Mouse (Mus musculus): Measurements from ENCODE around the gene Amph. TPM values are rescaled to one million over a fixed set of nuclear protein-coding genes. Genes with fewer than 3 reads are reported as not detected.
A peak's percentile ranks its signal among the peaks of the same experiment; 100 is the strongest.
"Not testable (repeated sequence)": the region's sequence is repeated elsewhere in the genome, so short reads cannot be mapped to it uniquely, and the experiment has no call there.

The Amph gene
- polyA plus RNA-seq (2012; ENCODE audit: insufficient read depth, insufficient read length, missing spikeins) = 0.50 and 0.59 TPM in 2 replicates

DNA sequence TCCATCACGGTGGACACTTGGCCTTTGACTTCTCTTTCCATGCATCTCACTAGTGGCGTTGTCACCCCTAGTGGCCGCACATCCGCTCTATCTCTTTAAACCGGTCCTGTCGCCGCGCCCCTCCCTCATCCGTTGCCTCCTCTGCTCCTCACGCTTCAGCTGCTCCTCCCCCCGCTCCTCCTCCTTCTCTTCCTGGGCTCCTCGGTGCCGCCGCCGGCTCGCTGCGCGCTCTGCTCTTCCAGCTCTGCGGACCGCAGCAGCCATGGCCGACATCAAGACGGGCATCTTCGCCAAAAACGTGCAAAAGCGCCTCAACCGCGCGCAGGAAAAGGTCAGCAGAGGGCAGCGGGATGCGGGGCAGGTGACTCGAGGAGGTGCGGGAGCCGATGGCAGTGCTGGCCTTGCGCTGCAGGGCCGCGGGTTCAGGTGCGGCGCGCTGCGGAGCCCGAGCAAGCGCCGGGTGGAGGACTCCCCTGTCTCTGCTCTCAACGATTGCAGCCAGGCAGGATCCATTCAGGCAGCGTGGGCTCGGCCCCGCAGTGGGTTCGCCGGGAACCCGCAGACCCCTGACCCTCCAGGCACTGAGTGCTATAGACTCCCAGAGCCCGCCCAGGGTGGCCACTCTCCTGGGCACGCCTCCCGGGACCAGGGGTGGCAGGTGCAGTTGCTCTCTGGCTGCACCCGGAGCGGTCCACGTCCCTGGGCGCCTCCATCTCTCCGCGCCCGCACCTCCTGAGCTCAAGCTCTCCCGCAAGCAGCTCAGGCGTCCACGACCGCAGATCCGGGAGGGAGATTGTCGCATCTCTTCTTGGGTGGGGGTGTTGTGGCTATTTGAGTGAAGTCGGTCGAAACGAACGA lies at the start of gene Amph:
Gene Amph (plus strand): TSS at position 35 of the 858 bp plus-strand sequence.
- Histone ChIP-seq H3K4me1 (ENCODE audit: control insufficient read depth, insufficient read depth, insufficient read length, low read length) (no peaks in the 10 kb centered on the region; the same call in 1 of the 2 replicates), H3K27ac (replicated peaks; ENCODE audit: low read depth, low read length) (no peak within 1 kb of the TSS), H3K4me3 (ENCODE audit: insufficient read depth, low read depth, low read length) (peak within 1 kb of the TSS; percentile 43)

DNA sequence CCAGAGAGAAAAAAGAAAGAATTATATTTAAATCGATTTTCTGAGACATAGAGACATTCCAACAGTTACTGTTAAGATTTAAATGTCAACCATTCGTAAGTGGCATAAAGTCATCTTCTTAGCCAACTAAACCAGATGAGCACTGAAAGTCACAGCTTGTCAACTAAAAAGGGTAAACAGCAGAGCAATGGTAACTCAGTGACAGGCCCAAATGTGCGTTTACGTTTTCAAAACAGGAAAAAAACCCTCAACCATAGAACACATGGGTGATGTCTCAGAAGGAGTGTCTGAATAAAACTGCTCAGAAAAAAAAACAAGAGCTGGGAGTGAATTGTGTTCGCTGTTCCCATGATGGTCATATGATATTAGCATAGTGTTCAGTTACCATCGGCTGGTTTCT lies 44.4 kb upstream of the Amph start:
- Histone ChIP-seq H3K4me1 (ENCODE audit: control insufficient read depth, insufficient read depth, insufficient read length, low read length) (no peaks in the 10 kb centered on the region), H3K4me3 (ENCODE audit: insufficient read depth, low read depth, low read length) (no peak overlapping the region), H3K27ac (replicated peaks; ENCODE audit: low read depth, low read length) (no peak overlapping the region)

DNA sequence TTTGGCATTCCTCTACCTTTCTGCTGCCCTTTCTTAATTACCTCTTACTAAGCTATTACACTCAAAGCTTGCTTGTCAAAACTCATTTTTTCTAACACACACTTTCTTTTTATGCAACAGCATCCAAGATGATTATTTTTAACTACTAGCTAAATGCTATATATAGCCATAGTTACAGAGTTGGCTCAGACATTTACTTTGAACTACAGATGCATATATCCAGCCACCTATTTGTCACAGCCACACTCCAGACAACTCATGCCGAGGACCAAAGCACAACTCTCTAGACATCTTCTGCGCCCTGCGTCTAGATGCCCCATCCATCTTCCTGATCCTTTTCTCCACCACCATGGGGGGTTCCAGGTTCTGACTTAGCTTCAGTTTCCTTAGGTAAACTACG lies 33.2 kb upstream of the Amph start:
- no peak overlapping the region for H3K27ac ChIP-seq (replicated peaks; ENCODE audit: low read depth, low read length)
- H3K4me1 ChIP-seq (ENCODE audit: control insufficient read depth, insufficient read depth, insufficient read length, low read length) = no peaks in the 10 kb centered on the region
- H3K4me3 ChIP-seq (ENCODE audit: insufficient read depth, low read depth, low read length) = no peak overlapping the region

DNA sequence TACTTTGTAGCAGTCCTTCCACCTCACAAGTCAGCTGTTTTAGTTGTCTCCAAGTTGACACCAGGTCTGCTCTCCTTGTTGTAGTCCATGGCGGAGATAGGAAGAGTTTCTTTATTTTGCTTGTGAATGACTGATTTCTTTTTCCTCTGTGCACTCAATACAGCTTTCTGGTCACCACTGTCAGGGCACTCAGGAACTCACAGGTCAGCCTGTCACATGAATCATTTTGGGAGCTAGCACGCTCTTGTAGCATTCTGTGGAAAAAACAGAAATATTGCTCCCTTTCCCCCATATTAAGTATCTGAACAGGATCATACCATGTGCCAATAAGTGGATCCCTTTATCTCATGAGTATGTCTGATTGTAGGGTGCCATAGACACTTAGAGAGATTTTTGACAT lies 14.8 kb upstream of the Amph start:
- H3K4me3 ChIP-seq (ENCODE audit: insufficient read depth, low read depth, low read length); H3K27ac ChIP-seq (replicated peaks; ENCODE audit: low read depth, low read length); H3K4me1 ChIP-seq (ENCODE audit: control insufficient read depth, insufficient read depth, insufficient read length, low read length): not testable (repeated sequence)

DNA sequence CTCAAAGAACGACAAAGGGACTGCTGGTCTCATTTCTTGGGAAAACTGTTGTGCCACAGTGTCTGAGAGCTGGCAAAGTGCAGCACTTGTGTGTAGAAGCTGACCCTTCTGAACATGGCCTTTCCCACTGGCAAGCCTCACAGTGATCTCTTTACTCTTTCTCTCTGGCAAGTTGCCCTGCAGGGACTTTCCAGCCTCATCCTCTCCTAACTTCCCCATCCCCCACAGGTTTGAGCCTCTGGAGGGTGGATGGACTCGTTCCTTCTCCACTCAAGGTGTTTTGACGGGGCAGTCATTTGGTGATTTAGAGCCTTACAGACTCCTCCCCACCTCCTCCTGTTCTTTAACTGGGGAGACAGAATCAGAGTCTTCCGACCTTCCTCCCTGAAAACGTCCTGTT lies 319 bp upstream of the Amph start:
- no peak overlapping the region for H3K27ac ChIP-seq (replicated peaks; ENCODE audit: low read depth, low read length)
- no peaks in the 10 kb centered on the region; the same call in 1 of the 2 replicates for H3K4me1 ChIP-seq (ENCODE audit: control insufficient read depth, insufficient read depth, insufficient read length, low read length)
- H3K4me3 ChIP-seq (ENCODE audit: insufficient read depth, low read depth, low read length) = no peak overlapping the region

DNA sequence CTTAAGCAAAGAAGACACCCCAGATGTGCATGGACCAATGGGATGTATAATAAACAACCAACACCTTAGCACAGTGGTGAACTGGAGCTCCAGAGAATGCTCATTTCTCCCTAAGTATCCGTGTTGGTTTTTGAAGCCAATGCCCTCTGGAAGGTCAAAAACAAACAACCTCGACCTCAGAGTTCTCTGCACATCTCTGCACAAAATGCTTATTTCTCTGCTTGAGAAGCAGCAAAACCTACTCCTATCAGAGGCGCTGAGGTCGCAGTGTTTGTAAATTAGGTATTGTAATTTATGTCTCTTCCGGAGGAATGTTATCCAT lies 985 bp downstream of the Amph start:
- H3K27ac ChIP-seq (replicated peaks; ENCODE audit: low read depth, low read length) = no peak overlapping the region
- no peaks in the 10 kb centered on the region; the same call in 1 of the 2 replicates for H3K4me1 ChIP-seq (ENCODE audit: control insufficient read depth, insufficient read depth, insufficient read length, low read length)
- 0 out of 2 replicates have a peak overlapping the region, but pooled peaks have one; percentile 43 for H3K4me3 ChIP-seq (ENCODE audit: insufficient read depth, low read depth, low read length)

DNA sequence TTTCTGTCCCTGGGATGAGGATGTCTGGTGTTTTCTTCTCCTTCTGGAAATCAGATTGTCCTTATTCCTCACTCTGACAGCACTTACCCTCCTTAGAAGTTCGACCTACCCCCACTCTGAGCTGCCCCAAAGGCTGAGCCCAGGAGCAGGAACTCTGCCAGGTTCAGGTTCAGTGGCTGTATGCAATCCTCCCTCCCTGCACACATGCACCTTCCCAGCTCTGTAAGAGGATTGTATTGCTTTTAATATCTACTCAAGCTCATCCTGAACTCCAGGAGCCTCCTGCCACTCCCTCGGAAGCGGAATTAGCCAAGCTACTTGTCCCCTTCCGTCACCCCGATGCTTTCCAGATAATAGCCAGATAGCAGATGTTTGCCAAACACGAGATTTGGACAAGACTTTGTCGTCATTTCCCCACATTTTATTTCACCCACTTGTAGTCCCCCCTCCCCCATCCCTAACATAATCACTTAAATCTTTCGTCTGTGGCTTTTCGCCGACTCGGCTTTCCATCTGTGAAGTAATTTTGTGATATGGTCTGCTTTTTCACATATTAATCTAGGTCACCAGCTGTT lies 1.7 kb downstream of the Amph start:
- Histone ChIP-seq H3K4me3 (ENCODE audit: insufficient read depth, low read depth, low read length) (no peak overlapping the region), H3K27ac (replicated peaks; ENCODE audit: low read depth, low read length) (no peak overlapping the region), H3K4me1 (ENCODE audit: control insufficient read depth, insufficient read depth, insufficient read length, low read length) (no peaks in the 10 kb centered on the region; the same call in 1 of the 2 replicates)

DNA sequence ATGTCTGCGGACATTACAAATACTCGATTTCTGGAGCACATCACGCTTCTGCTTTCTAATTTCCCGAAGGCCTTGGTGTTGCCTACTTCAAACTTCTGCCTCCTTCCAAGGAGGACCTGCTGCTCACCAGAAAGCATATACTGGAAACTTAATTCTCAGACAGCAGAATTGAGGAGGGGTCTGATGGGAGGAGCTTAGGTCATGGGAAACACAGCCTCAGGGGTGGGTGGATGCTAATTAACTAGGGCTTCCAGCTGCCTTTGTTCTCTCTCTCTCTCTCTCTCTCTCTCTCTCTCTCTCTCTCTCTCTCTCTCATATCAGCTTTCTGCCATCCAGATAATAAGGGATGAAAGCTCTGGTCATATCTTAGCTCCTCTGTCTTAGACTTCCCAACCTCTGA lies 5.6 kb downstream of the Amph start:
- no peak overlapping the region for H3K4me3 ChIP-seq (ENCODE audit: insufficient read depth, low read depth, low read length)
- no peak overlapping the region for H3K27ac ChIP-seq (replicated peaks; ENCODE audit: low read depth, low read length)

DNA sequence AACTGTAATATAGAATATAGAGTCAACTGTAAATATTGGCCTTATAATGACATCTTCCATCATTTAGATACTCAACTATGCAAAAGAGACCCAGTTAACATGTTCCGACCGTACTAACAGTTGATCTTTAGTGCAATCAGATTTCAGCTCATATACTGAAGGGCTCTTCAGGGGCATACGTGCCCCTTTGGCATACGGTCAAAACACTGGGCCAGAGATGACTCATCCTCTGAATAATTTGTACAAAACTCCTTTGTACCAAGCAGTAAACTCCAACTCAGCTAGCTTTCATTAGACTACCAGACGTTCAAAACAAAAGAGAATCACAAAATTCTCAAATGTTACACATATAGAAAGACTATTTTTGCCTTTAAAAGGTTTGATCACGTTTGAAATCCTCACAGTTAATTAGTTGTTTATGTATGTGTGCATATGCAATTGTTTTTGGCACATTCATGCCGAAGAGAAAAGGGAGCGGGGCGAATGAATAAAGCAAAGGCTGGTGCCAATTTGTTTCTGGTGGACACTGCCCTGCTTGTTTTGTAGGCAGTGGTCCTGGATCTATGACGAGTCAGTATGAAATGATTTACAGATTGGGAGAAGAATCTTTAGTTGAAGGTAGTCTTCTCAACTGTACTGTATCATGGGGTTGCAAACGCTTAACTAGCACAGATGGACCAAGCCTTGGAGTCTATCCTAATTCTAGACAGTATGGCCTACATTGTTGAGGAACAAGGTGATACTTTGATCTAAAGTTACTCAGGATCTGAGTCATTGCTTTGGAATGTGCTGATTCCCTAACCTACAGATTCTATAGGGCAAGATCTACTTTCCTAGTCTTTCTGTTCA lies 8.3 kb downstream of the Amph start:
- no peak overlapping the region for H3K4me3 ChIP-seq (ENCODE audit: insufficient read depth, low read depth, low read length)
- H3K4me1 ChIP-seq (ENCODE audit: control insufficient read depth, insufficient read depth, insufficient read length, low read length) = no peaks in the 10 kb centered on the region
- H3K27ac ChIP-seq (replicated peaks; ENCODE audit: low read depth, low read length) = no peak overlapping the region

More for the DNA sequence above, 5.6 kb downstream of the Amph start:
- no peaks in the 10 kb centered on the region; the same call in 1 of the 2 replicates for H3K4me1 ChIP-seq (ENCODE audit: control insufficient read depth, insufficient read depth, insufficient read length, low read length)

DNA sequence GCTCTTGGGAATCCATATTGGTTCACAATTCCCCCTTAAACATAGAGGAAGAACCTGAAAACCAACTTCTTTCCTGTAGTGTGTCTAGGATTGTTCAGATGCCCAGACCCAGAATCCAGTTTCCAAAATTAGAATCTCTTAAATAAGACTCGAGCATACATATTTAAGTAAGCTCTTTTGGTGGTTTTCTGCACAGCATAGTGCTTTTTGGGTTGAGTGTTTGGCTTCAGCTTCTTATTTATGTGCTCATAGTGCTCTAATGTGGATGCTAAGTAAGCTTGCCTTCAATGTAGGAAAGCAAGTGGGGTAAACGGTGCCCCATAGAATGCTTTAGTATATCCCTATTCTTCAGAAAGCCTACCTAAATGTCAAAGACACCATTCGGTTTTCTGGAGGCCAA lies 9.0 kb downstream of the Amph start:
- no peaks in the 10 kb centered on the region for H3K4me1 ChIP-seq (ENCODE audit: control insufficient read depth, insufficient read depth, insufficient read length, low read length)
- no peak overlapping the region for H3K4me3 ChIP-seq (ENCODE audit: insufficient read depth, low read depth, low read length)
- H3K27ac ChIP-seq (replicated peaks; ENCODE audit: low read depth, low read length) = no peak overlapping the region

DNA sequence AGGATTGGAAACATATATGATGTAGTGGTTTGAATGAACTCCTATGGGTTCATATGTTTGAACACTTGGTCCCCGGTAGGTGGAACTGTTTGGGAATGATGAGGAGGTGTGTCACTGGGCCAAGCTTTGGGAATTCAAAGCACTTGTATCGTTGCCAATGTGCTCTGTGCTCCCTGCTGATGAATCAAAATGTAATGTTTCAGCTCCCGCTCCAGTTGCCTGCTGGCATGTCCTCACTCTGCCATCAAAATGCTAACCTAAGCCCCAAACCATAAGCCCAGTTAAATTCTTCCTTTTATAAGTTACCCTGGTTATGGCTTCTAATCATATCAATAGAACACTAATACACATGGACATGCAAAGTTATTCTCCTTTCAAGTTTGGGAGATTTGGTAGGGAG lies 24.6 kb downstream of the Amph start:
- Histone ChIP-seq H3K4me3 (ENCODE audit: insufficient read depth, low read depth, low read length) (no peak overlapping the region), H3K4me1 (ENCODE audit: control insufficient read depth, insufficient read depth, insufficient read length, low read length) (no peaks in the 10 kb centered on the region), H3K27ac (replicated peaks; ENCODE audit: low read depth, low read length) (no peak overlapping the region)

DNA sequence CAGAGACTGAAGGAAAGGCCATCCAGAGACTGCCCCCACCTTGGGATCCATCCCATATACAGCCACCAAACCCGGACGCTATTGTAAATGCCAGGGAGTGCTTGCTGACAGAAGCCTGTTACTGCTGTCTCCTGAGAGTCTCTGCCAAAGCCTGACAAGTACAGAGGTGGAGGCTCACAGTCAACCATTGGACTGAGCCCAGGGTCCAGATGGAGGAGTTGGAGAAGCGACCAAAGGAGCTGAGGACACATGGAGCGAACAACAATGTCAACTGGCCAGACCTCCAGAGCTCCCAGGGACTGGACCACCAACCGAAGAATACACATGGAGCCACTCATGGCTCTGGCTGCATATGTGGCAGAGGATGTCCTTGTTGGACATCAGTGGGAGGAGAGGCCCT lies 26.3 kb downstream of the Amph start:
- no peaks in the 10 kb centered on the region for H3K4me1 ChIP-seq (ENCODE audit: control insufficient read depth, insufficient read depth, insufficient read length, low read length)
- no peak overlapping the region for H3K4me3 ChIP-seq (ENCODE audit: insufficient read depth, low read depth, low read length)

DNA sequence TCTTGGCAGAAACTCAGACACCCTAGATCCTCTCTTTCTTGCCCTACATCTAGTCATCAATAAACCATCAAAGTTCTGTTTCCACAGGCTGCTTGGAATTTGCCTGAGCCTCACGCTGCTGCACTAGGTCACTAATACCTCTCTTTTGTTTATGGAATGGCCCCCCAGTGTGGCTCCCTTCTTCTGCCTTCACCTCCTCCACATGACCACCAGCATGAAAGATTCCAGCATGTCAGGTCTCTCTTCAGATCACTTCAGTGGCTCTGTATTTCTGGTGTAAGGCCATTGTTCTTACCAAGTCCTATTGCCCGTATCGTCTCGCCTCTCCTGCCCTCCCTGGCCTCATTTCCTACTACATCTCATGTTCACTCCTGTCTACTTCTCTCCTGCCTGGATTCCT lies 39.3 kb downstream of the Amph start:
- Histone ChIP-seq H3K4me3 (ENCODE audit: insufficient read depth, low read depth, low read length) (no peak overlapping the region), H3K4me1 (ENCODE audit: control insufficient read depth, insufficient read depth, insufficient read length, low read length) (no peaks in the 10 kb centered on the region), H3K27ac (replicated peaks; ENCODE audit: low read depth, low read length) (no peak overlapping the region)

More for the DNA sequence above, 26.3 kb downstream of the Amph start:
- no peak overlapping the region for H3K27ac ChIP-seq (replicated peaks; ENCODE audit: low read depth, low read length)

DNA sequence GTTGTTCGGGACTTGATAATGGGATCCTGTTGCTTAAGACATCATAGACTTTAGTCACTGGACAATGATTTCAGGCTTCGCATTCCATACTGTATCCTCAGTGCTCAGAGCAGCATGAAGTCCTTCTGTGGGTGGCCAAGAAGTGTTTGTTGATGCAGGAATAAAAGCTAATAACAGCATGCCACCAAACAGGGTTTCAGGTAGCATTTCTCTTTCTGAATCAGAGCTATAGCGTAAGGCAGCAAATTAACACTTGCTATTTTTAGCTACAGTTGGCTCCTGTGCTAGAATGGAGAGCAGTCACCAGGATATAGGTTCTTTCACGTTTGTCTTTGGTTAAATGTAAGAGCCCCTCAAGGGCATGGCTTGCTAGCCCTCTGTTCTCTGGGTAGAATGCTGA lies 40.3 kb downstream of the Amph start:
- Histone ChIP-seq H3K4me1 (ENCODE audit: control insufficient read depth, insufficient read depth, insufficient read length, low read length) (no peaks in the 10 kb centered on the region), H3K27ac (replicated peaks; ENCODE audit: low read depth, low read length) (no peak overlapping the region), H3K4me3 (ENCODE audit: insufficient read depth, low read depth, low read length) (no peak overlapping the region)

DNA sequence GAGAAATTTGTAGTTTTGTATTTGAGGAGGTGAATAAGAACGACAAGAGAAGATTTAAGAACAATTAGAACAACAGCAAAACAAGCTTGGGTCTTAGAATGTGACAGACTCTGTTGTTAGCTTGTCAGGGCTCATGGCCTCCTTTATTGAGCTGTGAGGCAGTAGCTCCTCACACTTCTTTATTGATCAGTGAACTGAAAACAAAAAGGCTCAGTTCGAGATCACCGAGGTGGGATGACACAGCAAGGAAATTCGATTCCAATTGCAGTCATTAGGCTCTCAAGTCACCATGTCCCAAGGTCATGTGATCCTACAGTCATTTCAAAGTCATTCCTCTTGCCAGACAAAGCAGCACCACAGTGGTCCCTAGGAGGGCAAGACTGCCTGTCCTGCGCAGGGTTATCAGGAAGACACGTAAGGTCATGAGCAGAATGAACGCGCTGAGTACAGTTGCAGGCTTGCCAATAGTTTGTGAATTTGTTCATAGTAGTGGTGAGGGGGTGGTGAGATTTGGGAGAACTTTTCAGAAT lies 41.2 kb downstream of the Amph start:
- H3K4me1 ChIP-seq (ENCODE audit: control insufficient read depth, insufficient read depth, insufficient read length, low read length) = no peaks in the 10 kb centered on the region
- no peak overlapping the region for H3K27ac ChIP-seq (replicated peaks; ENCODE audit: low read depth, low read length)
- no peak overlapping the region for H3K4me3 ChIP-seq (ENCODE audit: insufficient read depth, low read depth, low read length)

All from brown adipose tissue, adult 24 weeks (tissue).